Mouse (Mus musculus) E14TG2a.4 (cell line): ENCODE measurements at regions not wholly inside any gene's neighbourhood (a gene's known extent, or its start where the extent isn't known, plus 50 kb on each side); places are given as distances from the start of the nearest gene placed in this dataset.

Source experiments
- CTCF ChIP-seq: conservative IDR thresholded peaks from 2 replicates; pipeline ENCODE4 v1.5.1; 2014; ENCODE audit warnings: low read length
- POU5F1 ChIP-seq: IDR thresholded peaks from 2 replicates; pipeline ENCODE4 v1.6.1; 2014; ENCODE audit warnings: low read length, borderline replicate concordance

DNA sequence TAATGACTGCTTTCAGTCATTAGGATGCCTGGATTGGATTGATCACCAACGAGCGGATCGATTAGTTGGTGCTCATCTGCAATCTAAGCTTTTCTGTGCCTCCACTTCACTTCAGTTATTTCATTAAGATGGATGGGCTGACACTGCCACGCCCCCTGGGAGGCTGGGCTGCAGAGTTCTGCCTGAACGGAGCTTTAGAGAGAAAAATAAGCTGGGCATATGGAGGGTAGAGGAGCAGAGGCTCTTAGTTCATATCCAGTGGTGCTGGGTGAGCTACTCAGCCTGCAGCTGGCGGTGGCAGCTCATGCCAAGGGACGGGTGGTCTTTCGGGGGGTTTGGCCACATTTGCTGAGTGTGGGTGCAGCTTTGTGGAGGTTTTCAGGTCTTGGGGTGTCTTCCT is 256.4 kb upstream of the Dusp10 start:
- TF ChIP-seq CTCF = no peak
- TF ChIP-seq POU5F1 = no peak
